Mouse (Mus musculus): ENCODE measurements around the gene Tnfrsf1a.
"Not testable (repeated sequence)": the region's sequence is repeated elsewhere in the genome, so short reads cannot be mapped to it uniquely, and the experiment has no call there.

Tnfrsf1a gene

GRCm38 (mm10) chr6:125348721-125349574 is at the start of gene Tnfrsf1a:
TSS of gene Tnfrsf1a (plus strand) at chr6:125349362.
- no peak for DNase-seq (ENCODE audit: low spot score in 2 of 2)

GRCm38 (mm10) chr6:125300982-125301381 is 48.2 kb upstream of the Tnfrsf1a start:
- DNase-seq (ENCODE audit: low spot score in 2 of 2) = no peak

- DNase-seq (ENCODE audit: low spot score in 2 of 2) = no peak
These were observed 46.8 kb upstream of the Tnfrsf1a start for GRCm38 (mm10) chr6:125302231-125302982.

GRCm38 (mm10) chr6:125303242-125303641 is 45.9 kb upstream of the Tnfrsf1a start:
- DNase-seq (ENCODE audit: low spot score in 2 of 2) = no peak

GRCm38 (mm10) chr6:125304408-125304807 is 44.8 kb upstream of the Tnfrsf1a start:
- not testable (repeated sequence) for DNase-seq (ENCODE audit: low spot score in 2 of 2)

- no peak for DNase-seq (ENCODE audit: low spot score in 2 of 2)
These were observed 43.7 kb upstream of the Tnfrsf1a start for GRCm38 (mm10) chr6:125305465-125305864.

- no peak for DNase-seq (ENCODE audit: low spot score in 2 of 2)
These were observed 42.1 kb upstream of the Tnfrsf1a start for GRCm38 (mm10) chr6:125307091-125307490.

GRCm38 (mm10) chr6:125308921-125309320 is 40.2 kb upstream of the Tnfrsf1a start:
- DNase-seq (ENCODE audit: low spot score in 2 of 2) = no peak

- DNase-seq (ENCODE audit: low spot score in 2 of 2) = no peak
These were observed 39.8 kb upstream of the Tnfrsf1a start for GRCm38 (mm10) chr6:125309406-125309805.

GRCm38 (mm10) chr6:125312171-125312570 is 37.0 kb upstream of the Tnfrsf1a start:
- no peak for DNase-seq (ENCODE audit: low spot score in 2 of 2)

- DNase-seq (ENCODE audit: low spot score in 2 of 2) = no peak
These were observed 36.4 kb upstream of the Tnfrsf1a start for GRCm38 (mm10) chr6:125312581-125313355.

GRCm38 (mm10) chr6:125313546-125314230 is 35.5 kb upstream of the Tnfrsf1a start, which contains the start of gene Ltbr:
TSS of gene Ltbr (minus strand) at chr6:125313885.
- peak; percentile 91 to 93 for DNase-seq (ENCODE audit: low spot score in 2 of 2)

- DNase-seq (ENCODE audit: low spot score in 2 of 2) = no peak
These were observed 35.0 kb upstream of the Tnfrsf1a start for GRCm38 (mm10) chr6:125314231-125314563.

GRCm38 (mm10) chr6:125314746-125315145 is 34.4 kb upstream of the Tnfrsf1a start:
- DNase-seq (ENCODE audit: low spot score in 2 of 2) = no peak

- DNase-seq (ENCODE audit: low spot score in 2 of 2) = no peak
These were observed 32.1 kb upstream of the Tnfrsf1a start for GRCm38 (mm10) chr6:125317077-125317476.

GRCm38 (mm10) chr6:125318981-125319918 is 29.9 kb upstream of the Tnfrsf1a start:
- DNase-seq (ENCODE audit: low spot score in 2 of 2) = no peak

- no peak for DNase-seq (ENCODE audit: low spot score in 2 of 2)
These were observed 29.3 kb upstream of the Tnfrsf1a start for GRCm38 (mm10) chr6:125319919-125320296.

GRCm38 (mm10) chr6:125320323-125320722 is 28.8 kb upstream of the Tnfrsf1a start, which contains the start of gene Scnn1a:
TSS of gene Scnn1a (plus strand) at chr6:125320659.
- no peak for DNase-seq (ENCODE audit: low spot score in 2 of 2)

- no peak for DNase-seq (ENCODE audit: low spot score in 2 of 2)
These were observed 27.9 kb upstream of the Tnfrsf1a start for GRCm38 (mm10) chr6:125321114-125321855.

- DNase-seq (ENCODE audit: low spot score in 2 of 2) = no peak
These were observed 26.4 kb upstream of the Tnfrsf1a start for GRCm38 (mm10) chr6:125322794-125323193.
